Mouse (Mus musculus): ENCODE measurements around the gene Poc1b.

GRCm38 (mm10) chr10:99182107-99182506, 75.3 kb downstream of the Poc1b start:
- TF ChIP-seq TAL1 (IDR thresholded peaks at IDR 0.05; ENCODE audit: low read length) (no peak), GATA1 (IDR thresholded peaks at IDR 0.05; ENCODE audit: low read length) (no peak)
